Mouse (Mus musculus): ENCODE results near the gene Sema3b.
"Not testable (repeated sequence)": the region's sequence is repeated elsewhere in the genome, so short reads cannot be mapped to it uniquely, and the experiment has no call there.

The Sema3b gene

DNA sequence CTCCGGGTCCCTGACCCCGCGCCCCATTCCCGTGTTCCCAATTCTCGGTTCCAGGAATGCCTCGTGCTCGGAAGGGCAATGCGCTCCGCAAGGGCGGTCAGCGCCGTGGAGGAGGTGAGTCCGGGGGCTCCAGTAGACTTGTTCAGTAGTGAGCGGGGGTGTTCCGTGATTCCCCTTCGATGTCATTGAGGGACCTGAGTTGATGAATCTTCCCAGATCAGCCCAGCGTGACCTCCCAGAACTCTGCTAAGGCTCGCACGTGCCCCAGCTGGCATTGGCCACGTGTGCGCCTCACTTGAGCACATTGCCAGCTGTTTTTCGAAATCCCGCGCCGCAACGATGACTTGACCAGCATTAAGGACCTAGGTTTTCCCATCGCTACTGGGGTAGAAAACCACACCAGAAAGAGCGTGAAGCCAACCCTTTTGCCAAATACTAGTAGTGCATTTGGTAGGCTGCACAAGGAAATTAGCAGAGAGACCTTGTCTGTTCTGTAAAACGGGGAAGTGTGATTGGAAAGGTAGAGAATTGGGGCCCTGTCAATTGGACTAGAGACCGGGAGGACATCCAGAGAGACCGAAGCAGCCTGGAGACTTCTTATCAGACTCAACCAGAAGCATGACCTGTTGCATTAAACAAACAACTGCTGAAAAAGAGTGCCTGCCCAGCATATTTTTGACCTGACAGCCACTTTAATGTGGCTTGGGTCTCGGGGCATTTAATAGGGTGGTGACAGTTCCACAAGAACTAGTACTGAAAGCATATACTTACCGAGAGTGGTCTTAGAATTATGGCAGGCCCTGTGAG, 21.0 kb downstream of the Sema3b start:
- DNase-seq, result peak in 1 of 2 experiments; percentile 60

GRCm38 (mm10) chr9:107586974-107587832, 21.8 kb downstream of the Sema3b start, which contains the start of gene Ifrd2:
Gene Ifrd2 (plus strand): TSS chr9:107587642.
- DNase-seq, result peak; percentile 95 to 96

GRCm38 (mm10) chr9:107586504-107586903, 22.5 kb downstream of the Sema3b start:
- DNase-seq, result no peak

DNA sequence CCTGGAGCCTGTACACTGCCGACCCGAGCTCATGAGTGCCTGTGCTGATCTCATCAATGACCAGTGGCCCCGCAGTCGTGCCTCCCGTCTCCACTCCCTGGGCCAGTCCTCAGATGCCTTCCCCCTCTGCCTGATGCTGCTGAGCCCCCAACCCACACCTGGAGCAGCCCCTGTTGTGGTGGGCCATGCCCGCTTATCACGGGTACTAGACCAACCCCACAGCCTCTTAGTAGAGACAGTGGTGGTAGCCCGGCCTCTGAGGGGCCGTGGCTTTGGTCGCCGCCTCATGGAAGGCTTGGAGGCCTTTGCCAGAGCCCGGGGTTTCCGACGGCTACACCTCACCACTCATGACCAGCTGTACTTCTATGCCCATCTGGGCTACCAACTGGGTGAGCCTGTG, 25.9 kb downstream of the Sema3b start:
- DNase-seq, result no peak

DNA sequence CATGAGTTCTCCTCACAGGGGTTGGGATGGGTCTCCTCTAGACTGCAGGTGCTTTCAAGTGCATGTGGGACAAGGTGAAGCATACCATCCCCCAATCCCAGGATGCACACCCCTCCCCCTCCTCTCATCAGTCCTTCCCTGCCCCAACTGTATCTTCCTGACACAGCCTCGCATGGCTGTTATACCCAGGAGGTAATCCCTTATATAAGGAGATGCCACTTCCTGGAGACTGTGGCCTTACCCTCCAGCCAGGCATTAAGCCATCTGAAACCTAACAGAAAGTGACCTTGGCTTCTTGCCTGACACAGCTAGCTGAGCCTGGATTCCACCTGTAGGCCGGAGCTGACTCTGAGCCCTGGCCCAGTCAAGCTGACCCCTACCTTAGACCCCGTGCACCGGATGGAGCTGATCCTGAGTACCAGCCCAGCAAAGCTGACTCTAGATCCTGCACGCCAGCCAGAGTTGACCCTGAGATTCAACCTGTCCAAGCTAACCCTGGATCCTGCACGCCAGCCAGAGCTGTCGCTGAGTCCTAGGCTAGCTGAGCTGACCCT, 26.4 kb downstream of the Sema3b start:
- no peak for DNase-seq

DNA sequence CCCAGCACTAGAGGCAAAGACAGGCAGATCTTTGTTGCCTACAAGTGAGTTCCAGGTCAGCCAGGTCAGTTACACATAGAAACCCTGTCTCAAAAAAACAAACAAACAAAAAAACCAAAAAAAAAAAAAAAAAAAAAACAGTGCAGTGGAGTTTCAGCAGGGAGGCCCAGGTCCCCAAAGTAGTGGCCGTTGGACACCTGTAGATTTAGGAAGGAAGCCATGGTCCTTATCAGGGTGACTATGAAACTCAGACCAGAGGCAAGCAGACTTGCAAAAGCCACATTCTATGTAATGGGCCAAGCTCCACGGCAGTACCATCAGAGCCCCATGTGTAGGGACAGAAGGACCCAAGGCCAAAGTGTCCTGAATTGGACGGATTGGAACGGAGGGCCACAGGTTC, 27.4 kb downstream of the Sema3b start:
- no peak for DNase-seq

- DNase-seq, result peak; percentile 90 to 91
Observed at GRCm38 (mm10) chr9:107580501-107581317, 28.3 kb downstream of the Sema3b start, which contains the start of gene Hyal3. Gene Hyal3 (plus strand): TSS chr9:107580818.

GRCm38 (mm10) chr9:107579023-107579900, 29.8 kb downstream of the Sema3b start:
- peak in 1 of 2 experiments; percentile 39 for DNase-seq

DNA sequence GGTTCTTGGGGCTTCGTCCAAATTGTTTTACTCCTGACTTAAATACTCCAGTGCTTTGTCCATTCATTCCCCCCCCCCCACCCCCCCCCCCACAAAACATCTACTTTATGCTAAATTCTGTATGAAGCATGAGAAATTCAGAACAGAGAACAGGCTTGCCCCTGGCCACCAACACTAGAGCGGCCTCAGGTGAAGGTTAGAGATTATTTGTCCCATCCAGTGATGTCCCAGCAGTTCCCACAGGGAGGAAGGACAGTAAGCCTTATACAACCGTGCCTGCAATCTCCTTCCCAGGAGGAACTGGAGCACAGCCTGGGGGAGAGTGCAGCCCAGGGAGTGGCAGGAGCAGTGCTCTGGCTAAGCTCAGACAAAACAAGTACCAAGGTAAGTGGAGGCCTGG, 30.4 kb downstream of the Sema3b start, which contains the start of gene Naa80:
Naa80 (plus strand) TSS at position 301 of the 400 bp plus-strand sequence.
- DNase-seq, result no peak

DNA sequence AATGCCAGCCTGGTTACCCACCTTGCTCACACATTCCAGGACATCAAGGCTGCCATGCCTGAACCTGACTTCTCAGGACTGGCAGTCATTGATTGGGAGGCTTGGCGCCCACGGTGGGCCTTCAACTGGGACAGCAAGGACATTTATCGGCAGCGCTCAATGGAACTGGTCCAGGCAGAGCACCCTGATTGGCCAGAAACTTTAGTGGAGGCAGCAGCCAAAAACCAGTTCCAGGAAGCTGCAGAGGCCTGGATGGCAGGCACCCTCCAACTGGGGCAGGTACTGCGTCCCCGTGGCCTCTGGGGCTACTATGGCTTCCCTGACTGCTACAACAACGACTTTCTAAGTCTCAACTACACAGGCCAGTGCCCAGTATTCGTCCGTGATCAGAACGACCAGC, 31.2 kb downstream of the Sema3b start:
- no peak for DNase-seq

DNA sequence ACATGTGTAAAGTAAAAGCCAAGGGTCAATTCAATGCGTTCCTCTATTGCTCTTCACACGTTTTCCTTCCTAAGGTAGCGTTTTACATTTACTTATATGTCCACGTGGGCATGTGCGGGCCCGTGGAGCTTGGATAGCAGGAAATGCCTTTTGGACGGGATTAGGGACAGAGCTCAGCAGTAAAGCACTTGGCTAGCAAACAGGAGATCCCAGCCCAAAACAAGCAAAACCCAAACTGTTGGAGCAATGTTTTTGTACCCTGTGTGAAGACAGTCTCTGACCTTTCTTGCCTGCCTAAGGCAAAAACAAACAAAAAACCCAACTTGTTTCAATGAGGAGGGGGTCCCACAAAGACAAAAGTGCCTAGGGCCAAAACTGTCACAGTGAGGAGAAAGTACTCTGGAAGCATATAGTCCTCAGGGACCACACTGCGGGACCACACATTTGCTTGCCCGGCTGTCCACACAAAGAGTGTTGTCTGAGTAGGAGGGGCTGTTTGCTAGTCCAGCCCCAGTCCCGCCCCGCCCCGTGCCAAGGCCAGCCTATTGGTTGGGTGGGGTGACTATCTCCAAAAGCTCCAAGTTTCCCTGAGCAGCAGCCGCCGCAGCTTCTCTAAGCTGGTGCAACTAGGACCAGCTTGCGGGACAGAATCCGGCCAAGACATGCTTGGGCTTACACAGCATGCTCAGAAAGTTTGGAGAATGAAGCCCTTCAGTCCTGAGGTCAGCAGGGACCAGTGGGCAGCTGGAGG, 32.5 kb downstream of the Sema3b start, which contains the start of gene Hyal1:
Hyal1 (plus strand) TSS at position 571 of the 751 bp plus-strand sequence.
- peak; percentile 62 to 80 for DNase-seq

DNA sequence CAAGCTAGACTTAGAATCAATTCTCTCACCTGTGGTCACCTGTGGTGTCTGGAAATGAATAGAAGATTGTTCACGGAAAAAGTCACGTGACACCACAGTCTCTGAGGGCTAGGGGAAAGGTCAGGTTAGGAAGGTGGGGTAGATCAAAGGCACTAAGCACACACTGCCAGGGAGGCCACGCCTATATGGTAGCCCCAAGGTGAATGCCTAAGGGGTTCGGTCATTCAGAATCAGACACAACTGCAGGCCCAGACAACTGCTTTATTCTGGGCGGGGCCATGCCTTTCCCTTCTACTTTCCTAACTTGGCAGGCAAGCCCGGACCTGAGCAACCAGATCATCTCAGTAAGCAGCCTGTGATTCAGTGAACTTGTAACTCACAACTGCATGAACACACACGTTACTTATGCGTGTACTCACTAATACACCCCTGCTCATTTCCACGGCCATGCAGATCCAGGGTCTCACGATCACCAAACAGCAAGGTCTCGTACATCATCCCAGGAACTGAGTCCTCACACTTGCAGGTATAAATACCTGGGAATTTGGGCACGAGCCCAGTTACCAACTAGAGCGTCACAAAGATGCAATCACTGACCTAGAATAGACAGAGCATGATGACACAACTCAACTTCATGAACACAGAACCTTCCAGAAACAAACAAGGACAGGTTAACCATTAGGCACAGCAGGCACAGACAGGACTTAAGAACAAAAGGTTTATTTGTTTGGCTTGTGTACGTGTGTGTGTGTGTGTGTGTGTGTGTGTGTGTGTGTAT, 33.3 kb downstream of the Sema3b start:
- DNase-seq, result peak; percentile 66 to 84

DNA sequence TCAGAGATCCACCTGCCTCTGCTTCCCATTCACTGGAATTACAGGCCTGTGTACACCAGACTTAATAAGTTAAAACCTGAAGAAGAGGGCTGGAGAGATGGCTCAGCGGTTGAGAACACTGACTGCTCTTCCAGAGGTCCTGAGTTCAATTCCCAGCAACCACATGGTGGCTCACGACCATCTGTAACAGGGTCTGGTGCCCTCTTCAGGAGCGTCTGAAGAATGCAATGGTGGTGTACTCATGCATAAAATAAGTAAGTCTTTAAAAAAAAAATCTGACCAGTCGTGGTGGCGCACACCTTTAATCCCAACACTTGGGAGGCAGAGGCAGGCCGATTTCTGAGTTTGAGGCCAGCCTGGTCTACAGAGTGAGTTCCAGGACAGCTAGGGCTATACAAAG, 35.3 kb downstream of the Sema3b start:
- not testable (repeated sequence) for DNase-seq

DNA sequence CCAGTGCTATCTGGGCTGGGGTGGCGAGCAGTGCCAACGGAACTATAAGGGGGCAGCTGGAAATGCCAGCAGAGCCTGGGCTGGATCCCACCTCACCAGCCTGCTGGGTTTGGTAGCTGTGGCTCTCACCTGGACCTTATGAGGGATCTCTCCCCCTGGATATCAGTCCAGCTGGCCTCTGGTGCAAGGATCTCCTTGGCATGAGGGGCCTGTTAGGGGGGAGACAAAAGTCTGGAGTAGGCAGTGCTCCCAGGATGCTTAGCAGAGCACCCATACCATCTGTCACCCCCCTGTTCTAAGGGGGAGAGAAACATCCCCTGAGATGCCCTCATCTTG, 36.7 kb downstream of the Sema3b start:
- no peak for DNase-seq

GRCm38 (mm10) chr9:107571534-107572326, 37.3 kb downstream of the Sema3b start:
- no peak for DNase-seq

DNA sequence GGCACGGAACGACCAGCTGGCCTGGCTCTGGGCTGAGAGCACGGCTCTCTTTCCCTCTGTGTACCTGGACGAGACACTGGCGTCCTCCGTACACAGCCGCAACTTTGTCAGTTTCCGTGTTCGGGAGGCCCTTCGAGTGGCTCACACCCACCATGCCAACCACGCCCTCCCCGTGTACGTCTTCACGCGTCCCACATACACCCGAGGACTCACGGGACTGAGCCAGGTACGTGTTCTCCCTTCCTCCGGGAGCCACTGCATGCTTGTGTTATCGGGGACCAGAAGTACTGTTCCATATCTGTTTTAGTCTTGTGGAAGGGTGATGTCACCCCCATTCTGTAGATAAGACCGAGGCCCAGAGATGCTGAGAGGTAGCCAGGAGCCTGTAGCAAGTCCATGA, 38.2 kb downstream of the Sema3b start:
- no peak for DNase-seq

DNA sequence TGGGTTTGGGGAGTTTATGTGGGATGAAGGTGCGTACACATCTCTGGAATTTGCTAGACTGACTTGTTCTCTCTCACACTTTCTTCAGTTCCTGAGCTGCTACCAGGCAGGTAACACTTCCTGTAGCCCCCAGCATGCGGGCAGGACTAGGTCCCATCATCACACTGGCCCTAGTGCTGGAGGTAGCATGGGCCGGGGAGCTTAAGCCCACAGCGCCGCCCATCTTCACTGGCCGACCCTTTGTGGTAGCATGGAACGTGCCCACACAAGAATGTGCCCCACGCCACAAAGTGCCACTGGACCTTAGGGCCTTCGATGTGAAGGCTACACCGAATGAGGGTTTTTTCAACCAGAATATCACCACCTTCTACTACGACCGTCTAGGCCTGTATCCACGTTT, 39.0 kb downstream of the Sema3b start:
- DNase-seq, result no peak

- DNase-seq, result peak in 1 of 2 experiments; percentile 52
Observed at GRCm38 (mm10) chr9:107569270-107569669, 39.8 kb downstream of the Sema3b start.
